Mouse (Mus musculus) hindbrain, embryonic 11.5 days (tissue): ENCODE measurements around the gene Mrps23. TPM values are rescaled to one million over a fixed set of nuclear protein-coding genes. Genes with fewer than 3 reads are reported as not detected.
A peak's percentile ranks its signal among the peaks of the same experiment; 100 is the strongest.

ENCODE experiments used
- ATAC-seq: fragments of 200-750 bp; cut with Nextera tagmentation; 2 replicates; pipeline ENCODE4 v1.8.0; 2017; ENCODE audit warnings: mild to moderate bottlenecking, moderate TSS enrichment, moderate library complexity; ENCODE audit not compliant: low FRiP score
- DNase-seq: peaks from one replicate; pipeline ENCODE4 v3.0.0-alpha.2; 2015; ENCODE audit warnings: low spot score
- H3K27ac ChIP-seq: fragments of 300-500 bp; sonication (generic); 2 replicates; pipeline ENCODE4 v1.5.1; 2014; ENCODE audit warnings: mild to moderate bottlenecking, low read depth, low read length
- H3K27me3 ChIP-seq: fragments of 300-500 bp; sonication (generic); 2 replicates; pipeline ENCODE4 v1.6.1; 2014; ENCODE audit warnings: mild to moderate bottlenecking, low read length, moderate library complexity, mixed read lengths; ENCODE audit not compliant: control insufficient read depth, insufficient read depth
- H3K36me3 ChIP-seq: fragments of 300-500 bp; sonication (generic); 2 replicates; pipeline ENCODE4 v1.6.1; 2014; ENCODE audit warnings: mild to moderate bottlenecking, low read length, moderate library complexity, mixed read lengths; ENCODE audit not compliant: control insufficient read depth, insufficient read depth
- H3K4me1 ChIP-seq: fragments of 300-500 bp; sonication (generic); replicated peaks from 2 replicates; pipeline ENCODE4 v1.6.1; 2014; ENCODE audit warnings: low read length, mixed read lengths; ENCODE audit not compliant: control insufficient read depth, insufficient read depth
- H3K4me2 ChIP-seq: fragments of 300-500 bp; sonication (generic); replicated peaks from 2 replicates; pipeline ENCODE4 v1.6.1; 2014; ENCODE audit warnings: mild to moderate bottlenecking, low read depth, low read length
- H3K4me3 ChIP-seq: fragments of 300-500 bp; sonication (generic); 2 replicates; pipeline ENCODE4 v1.5.1; 2014; ENCODE audit warnings: low read depth, low read length
- H3K9ac ChIP-seq: fragments of 300-500 bp; sonication (generic); 2 replicates; pipeline ENCODE4 v1.6.1; 2014; ENCODE audit warnings: low read depth, low read length
- H3K9me3 ChIP-seq: fragments of 300-500 bp; sonication (generic); 2 replicates; pipeline ENCODE4 v1.6.1; 2016; ENCODE audit warnings: low read length; ENCODE audit not compliant: control insufficient read depth
- WGBS: fragments of 180-500 bp; shearing (Covaris S2); extraction: QIAGEN DNeasy Blood & Tissue Kit; methylation state at CpG from one replicate; pipeline ENCODE4 v1.1.7; 2014; 5-methylcytosine and 5-hydroxymethylcytosine counted together
- polyA plus RNA-seq: library from polyadenylated mRNA; unstranded; fragments of >200 nt; fragmentation: Nextera tagmentation; extraction: Ambion mirVana; gene quantifications from 2 replicates; pipeline ENCODE4 v1.2.1, GENCODE M21; 2014

Gene Mrps23
- polyA plus RNA-seq, 1 experiment from 2014 or later = 84.5 TPM

DNA sequence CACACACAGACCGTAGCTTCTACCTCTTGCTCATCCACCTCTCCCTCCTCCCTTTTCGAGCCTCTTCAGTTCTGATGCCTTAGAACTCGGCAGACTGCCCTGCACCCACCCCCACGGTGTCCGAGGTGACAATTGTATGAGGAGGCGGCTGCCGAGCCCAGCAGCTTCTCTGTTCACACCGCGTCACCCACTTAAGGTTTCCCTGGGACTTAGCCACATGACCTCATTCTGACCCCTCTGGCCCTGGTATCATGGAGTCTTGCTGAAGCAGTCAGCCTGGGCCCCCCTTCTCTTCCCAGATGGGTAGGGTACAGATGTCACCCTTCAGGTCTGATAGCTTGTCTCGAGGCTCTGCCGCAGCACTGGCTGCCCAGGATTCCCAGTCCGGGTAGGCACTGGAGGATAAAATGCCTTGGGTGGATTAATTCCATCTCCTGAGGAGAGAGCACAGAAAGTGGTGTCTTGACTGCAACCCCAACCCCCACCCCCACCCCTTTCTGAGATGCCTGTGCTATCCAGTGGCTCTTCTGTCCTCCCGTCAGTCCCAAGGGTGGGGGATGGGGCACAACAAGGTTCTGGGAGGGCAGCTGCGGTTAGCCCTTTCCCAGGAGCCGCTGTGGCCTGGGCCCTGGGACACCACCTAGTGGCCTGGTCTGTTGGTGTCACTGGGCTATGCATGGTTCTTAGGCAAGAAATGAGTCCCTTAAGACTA, 42.4 kb upstream of the Mrps23 start:
- peak overlapping the region; percentile 96 for H3K27ac ChIP-seq
- peak; percentile 91 for DNase-seq
- H3K4me1 ChIP-seq = peaks cover 18% of the 10 kb centered on the region
- no peaks in the 10 kb centered on the region for H3K9me3 ChIP-seq
- no peaks in the 10 kb centered on the region for H3K27me3 ChIP-seq
- peak overlapping the region; percentile 63 for H3K4me2 ChIP-seq
- H3K9ac ChIP-seq = peak overlapping the region; percentile 42; the same call in 1 of the 2 replicates
- peak; percentile 82 for ATAC-seq
- H3K4me3 ChIP-seq = peak overlapping the region; percentile 27
- H3K36me3 ChIP-seq = no peaks in the 10 kb centered on the region
- WGBS = 0% methylated on average over 11 of the region's 15 CpGs

DNA sequence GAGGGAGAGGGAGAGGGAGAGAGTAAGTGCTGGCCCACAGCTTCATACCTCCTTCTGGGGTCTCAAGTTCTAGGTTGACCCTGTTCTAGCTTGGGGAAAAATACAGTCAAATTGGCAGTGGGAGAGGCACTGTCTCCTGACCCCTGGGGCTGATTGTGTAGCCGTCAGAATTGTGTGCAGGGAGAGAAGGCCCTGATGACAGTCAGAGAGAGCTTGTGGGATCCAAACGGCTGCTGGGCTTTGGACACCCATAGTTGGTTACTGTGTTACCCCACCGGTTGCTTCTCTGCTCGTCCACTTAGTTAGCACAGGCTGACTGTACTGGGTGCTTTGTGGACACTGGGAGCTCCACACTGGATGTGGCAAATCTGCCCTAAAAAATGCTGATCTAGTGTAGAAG, 41.4 kb upstream of the Mrps23 start:
- H3K36me3 ChIP-seq = no peaks in the 10 kb centered on the region
- no peak overlapping the region for H3K27ac ChIP-seq
- peaks cover 18% of the 10 kb centered on the region for H3K4me1 ChIP-seq
- H3K9ac ChIP-seq = no peak overlapping the region
- H3K9me3 ChIP-seq = no peaks in the 10 kb centered on the region
- H3K4me3 ChIP-seq = no peak overlapping the region
- no peaks in the 10 kb centered on the region for H3K27me3 ChIP-seq
- ATAC-seq = no peak
- 58% methylated on average over 4 of the region's 4 CpGs for WGBS
- no peak overlapping the region; the same call in 1 of the 2 replicates for H3K4me2 ChIP-seq
- DNase-seq = no peak

DNA sequence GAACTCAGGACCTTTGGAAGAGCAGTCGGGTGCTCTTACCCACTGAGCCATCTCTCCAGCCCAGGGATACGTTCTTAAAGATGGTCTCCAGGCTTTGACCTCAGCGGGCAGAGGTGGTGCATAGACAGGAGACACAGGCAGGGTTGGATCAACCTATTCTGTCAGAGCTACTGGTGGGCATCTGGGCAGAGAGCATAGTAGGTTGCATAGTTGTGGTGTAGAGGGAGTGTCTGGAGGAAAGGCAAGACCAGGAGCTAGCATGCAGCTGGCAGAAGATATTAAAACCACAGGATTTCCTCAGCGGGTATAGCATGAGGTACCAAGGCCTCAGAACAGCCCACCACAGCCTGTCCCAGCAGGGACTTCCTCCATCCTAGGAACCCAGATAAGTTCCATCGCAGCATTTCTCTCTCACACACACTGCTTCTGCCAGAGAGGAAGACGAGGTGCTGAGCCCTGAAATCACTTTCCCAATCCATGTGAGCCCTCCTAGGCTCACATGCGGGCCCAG, 39.9 kb upstream of the Mrps23 start:
- no peak overlapping the region for H3K4me3 ChIP-seq
- no peak for DNase-seq
- H3K9me3 ChIP-seq = no peaks in the 10 kb centered on the region
- no peak for ATAC-seq
- H3K4me2 ChIP-seq = no peak overlapping the region
- no peak overlapping the region for H3K27ac ChIP-seq
- no peaks in the 10 kb centered on the region for H3K36me3 ChIP-seq
- peaks cover 20% of the 10 kb centered on the region for H3K4me1 ChIP-seq
- WGBS = 85% methylated on average over 7 of the region's 7 CpGs
- no peak overlapping the region for H3K9ac ChIP-seq
- H3K27me3 ChIP-seq = no peaks in the 10 kb centered on the region

DNA sequence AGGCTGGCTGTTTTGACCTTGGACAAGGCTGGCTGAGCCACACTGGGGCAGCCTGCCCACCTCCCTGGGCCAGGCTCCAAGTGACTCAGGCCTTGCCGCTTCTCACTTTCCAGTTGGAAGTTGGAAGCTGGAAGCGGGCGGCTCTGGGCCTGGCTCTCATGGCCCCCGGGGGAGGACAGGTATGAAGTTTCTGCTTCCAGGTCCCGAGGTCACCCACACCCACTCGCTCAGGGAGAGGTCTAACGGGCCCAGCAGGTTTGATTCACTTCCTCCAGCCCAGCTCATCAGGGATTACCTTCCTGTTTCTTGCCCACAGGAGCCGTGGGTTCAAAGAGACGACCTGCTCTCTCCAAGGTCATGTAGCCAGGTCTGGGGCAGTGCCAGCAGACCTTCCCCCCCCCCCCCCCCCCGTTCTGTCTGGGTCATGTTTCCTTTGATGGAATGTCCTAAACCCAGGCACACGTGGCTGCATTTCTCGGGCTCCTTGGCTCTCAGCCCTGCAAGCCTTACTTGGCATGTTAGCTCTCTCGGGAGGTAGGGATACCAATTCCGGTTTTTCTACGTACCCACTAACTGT, 39.3 kb upstream of the Mrps23 start:
- ATAC-seq (no peak), DNase-seq (no peak)
- no peak overlapping the region for H3K4me2 ChIP-seq
- H3K9me3 ChIP-seq = no peaks in the 10 kb centered on the region
- no peak overlapping the region for H3K27ac ChIP-seq
- no peaks in the 10 kb centered on the region for H3K36me3 ChIP-seq
- WGBS = 57% methylated on average over 14 of the region's 15 CpGs
- no peak overlapping the region for H3K4me3 ChIP-seq
- H3K27me3 ChIP-seq = no peaks in the 10 kb centered on the region
- peaks cover 21% of the 10 kb centered on the region for H3K4me1 ChIP-seq
- H3K9ac ChIP-seq = no peak overlapping the region

DNA sequence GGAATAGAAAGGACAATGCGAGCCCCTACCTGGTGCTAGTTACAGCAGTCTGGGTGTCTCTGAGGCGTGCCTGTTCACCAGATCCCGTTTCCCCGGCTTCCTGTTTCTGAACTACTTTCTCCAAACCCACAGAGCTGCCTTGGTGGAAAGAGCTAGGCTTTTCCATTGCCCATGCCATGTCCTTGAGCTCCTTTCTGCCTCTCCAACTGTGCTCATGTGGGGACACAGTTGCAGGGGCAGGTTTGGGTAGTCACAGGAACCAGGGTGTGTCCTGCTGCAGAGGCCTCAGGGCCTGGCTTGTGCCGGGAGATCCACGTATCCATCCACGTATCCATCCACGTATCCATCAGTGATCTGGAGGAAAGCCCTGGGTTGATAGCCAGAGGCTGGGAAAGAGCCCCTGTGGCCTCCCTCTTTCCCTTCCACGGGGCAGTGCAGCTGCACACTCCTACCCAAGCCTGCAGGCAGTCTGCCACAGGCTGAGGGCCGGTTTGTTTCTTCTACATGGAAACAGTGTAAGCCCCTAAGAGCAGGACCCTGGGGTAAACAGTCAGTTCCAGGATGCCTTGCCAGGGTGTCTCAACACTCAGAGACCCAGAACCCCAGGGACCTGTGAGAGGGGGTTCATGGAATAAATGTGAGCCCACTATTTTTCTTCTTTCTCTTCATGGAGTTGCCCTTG, 38.4 kb upstream of the Mrps23 start:
- 80% methylated on average over 10 of the region's 10 CpGs for WGBS
- Histone ChIP-seq H3K4me2 (no peak overlapping the region), H3K9ac (no peak overlapping the region), H3K27me3 (peaks cover 3% of the 10 kb centered on the region; the same call in 1 of the 2 replicates), H3K9me3 (no peaks in the 10 kb centered on the region), H3K4me1 (peaks cover 16% of the 10 kb centered on the region), H3K27ac (no peak overlapping the region), H3K36me3 (no peaks in the 10 kb centered on the region), H3K4me3 (no peak overlapping the region)
- ATAC-seq (no peak), DNase-seq (no peak)

DNA sequence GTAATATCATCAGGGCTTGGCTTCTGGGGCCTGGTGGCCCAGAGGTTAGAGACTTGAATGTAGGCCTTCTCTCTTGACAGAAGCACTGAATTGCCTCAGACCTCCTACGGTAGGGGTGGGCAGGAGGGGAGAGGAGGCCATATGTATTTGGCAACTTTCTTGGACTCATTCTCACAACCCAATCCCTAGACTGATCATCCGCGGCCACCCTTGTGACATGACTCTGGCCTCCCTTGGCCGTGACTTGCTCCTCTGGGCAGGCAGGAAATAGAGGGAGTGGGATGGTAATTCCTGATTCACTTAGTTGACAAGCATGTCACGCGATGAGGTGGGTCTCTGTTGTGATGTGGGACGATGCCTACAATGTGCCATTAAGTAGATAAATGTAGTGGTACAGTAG, 37.7 kb upstream of the Mrps23 start:
- no peak for DNase-seq
- Histone ChIP-seq H3K27me3 (peaks cover 3% of the 10 kb centered on the region; the same call in 1 of the 2 replicates), H3K4me2 (no peak overlapping the region), H3K4me3 (no peak overlapping the region), H3K9ac (no peak overlapping the region), H3K4me1 (peaks cover 14% of the 10 kb centered on the region; the same call in 1 of the 2 replicates), H3K9me3 (no peaks in the 10 kb centered on the region), H3K27ac (no peak overlapping the region), H3K36me3 (no peaks in the 10 kb centered on the region)
- ATAC-seq = no peak
- 89% methylated on average over 7 of the region's 7 CpGs for WGBS

DNA sequence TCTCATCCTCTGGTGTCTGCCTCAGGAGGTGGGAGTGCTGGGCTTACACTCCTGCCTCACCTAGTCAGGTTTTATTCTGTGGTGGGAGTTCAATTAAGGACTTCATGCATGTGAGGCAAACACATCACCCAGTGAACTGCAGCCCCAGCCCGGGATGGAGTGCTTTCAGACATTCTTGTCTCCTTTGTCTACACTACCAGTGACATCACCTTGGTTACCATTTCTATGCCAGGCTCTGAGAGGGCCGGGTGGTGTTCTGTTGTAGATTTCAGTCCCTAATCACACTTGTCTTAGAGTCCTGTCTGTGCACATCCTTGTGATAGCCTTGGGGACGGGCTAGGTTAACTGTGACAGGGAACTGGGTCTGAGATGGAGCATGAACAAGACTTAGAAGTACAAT, 35.6 kb upstream of the Mrps23 start:
- ATAC-seq (0 out of 2 replicates have a peak, but pooled peaks have one; percentile 26), DNase-seq (peak; percentile 54)
- no peaks in the 10 kb centered on the region for H3K9me3 ChIP-seq
- no peak overlapping the region for H3K27ac ChIP-seq
- 28% methylated on average over 3 of the region's 3 CpGs for WGBS
- H3K4me1 ChIP-seq = peaks cover 26% of the 10 kb centered on the region
- H3K27me3 ChIP-seq = peaks cover 3% of the 10 kb centered on the region; the same call in 1 of the 2 replicates
- H3K36me3 ChIP-seq = no peaks in the 10 kb centered on the region
- no peak overlapping the region for H3K4me3 ChIP-seq
- H3K4me2 ChIP-seq = no peak overlapping the region
- H3K9ac ChIP-seq = no peak overlapping the region

DNA sequence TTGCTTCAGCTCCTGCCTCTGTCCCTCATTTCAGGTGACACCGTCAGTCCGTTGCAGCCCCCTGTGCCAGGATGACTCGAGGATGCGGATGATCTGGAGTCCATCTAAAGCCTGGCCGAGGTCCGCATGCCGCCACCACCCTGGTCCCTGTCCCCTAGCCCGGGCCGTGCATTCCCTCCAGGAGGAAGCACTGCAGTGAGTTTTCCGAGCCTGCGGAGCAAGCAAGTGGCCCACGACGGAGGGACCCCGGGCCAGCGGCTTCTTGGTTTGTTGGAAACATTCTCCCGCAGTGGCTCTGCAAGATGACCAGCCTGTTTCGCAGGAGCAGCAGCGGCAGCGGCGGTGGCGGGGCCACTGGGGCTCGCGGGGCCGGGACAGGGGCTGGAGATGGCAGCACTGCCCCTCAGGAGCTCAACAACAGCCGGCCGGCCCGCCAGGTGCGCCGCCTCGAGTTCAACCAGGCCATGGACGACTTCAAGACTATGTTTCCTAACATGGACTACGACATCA, 34.6 kb upstream of the Mrps23 start:
- Histone ChIP-seq H3K36me3 (no peaks in the 10 kb centered on the region), H3K9ac (no peak overlapping the region), H3K4me1 (peaks cover 26% of the 10 kb centered on the region), H3K9me3 (no peaks in the 10 kb centered on the region), H3K4me2 (no peak overlapping the region), H3K4me3 (no peak overlapping the region; the same call in 1 of the 2 replicates), H3K27me3 (peaks cover 3% of the 10 kb centered on the region; the same call in 1 of the 2 replicates), H3K27ac (no peak overlapping the region)
- 24% methylated on average over 32 of the region's 32 CpGs for WGBS
- no peak for DNase-seq
- no peak for ATAC-seq
